8 mouse cellular contexts compared by ENCODE assay signal in the genomic region with DNA sequence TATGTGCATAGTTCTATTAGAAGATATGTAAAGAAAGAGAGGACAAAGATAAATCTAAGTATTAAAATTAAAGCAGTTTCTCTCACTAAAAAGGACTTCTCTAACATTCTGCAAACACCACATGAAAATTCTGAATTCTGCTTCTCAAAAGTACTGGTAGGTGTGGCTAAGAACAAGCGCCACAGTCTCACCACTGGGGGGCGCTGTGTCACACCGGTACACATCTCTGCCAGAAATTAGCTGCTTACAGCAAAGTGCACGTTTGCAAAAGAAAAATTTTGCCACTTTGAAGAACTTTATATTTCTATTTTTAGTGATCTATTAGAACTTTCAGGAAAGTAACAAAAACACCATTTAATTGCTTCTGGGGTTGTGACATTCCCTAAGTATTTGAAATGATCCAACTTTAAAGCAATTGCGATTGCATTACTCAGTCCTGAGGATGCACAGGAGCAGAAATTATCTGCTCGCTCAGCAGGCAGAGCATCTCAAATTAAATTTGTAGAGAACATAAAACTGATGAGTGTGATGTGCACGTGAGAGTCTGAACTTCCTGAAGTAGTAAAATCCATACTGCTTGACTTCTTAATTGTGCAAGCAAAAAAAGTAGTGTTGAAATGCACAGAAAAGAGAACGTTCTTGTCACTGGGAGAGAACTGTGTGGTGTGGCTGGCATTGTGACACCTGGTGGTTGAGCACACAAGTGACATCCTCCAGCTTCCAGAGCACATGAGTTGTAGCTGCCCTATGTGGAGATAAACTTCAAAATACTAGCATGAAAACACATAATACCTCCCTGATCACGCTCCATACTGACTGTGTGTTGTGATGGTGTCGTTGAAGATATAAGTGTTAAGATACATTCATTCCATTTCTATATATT. TPM values are rescaled to one million over a fixed set of nuclear protein-coding genes. Genes with fewer than 3 reads are reported as not detected.
A peak's percentile ranks its signal among the peaks of the same experiment; 100 is the strongest.
DNase-seq lines count a peak whose midpoint lies in the region; ATAC-seq and TF ChIP-seq lines count a peak whose summit lies in the region.

No protein-coding gene starts in this region.

- DNase-seq in brain, adult 2 months (ENCODE audit: low read depth, low spot score) = peak; percentile 88
- DNase-seq in forebrain, embryonic 10.5 days (ENCODE audit: extremely low spot score, low spot score) = peak; percentile 68
- peak; percentile 33 for DNase-seq in heart, postnatal 0 days (ENCODE audit: low spot score)
- DNase-seq in kidney, postnatal 4 days = peak; percentile 86
- DNase-seq in ovary, adult 18-20 months (ENCODE audit: low spot score) = peak; percentile 25
- peak; percentile 36 to 77 for DNase-seq in thymus, postnatal 10 days (ENCODE audit: low spot score in 2 of 2)

- no peak overlapping the region for H3K4me3 ChIP-seq in E14TG2a.4 (replicated peaks; ENCODE audit: low read length)
- peak overlapping the region; percentile 4; the same call in 1 of the 2 replicates for H3K4me3 ChIP-seq in forebrain, embryonic 10.5 days
- no peak overlapping the region for H3K4me3 ChIP-seq in heart, postnatal 0 days (ENCODE audit: low read depth, low read length)
- H3K4me3 ChIP-seq in lung, embryonic 16.5 days (ENCODE audit: low read length) = no peak overlapping the region

- no peaks in the 10 kb centered on the region for H3K27me3 ChIP-seq in E14TG2a.4 (ENCODE audit: insufficient read depth, low read length)
- H3K27me3 ChIP-seq in forebrain, embryonic 10.5 days (ENCODE audit: poor library complexity, severe bottlenecking) = no peaks in the 10 kb centered on the region
- H3K27me3 ChIP-seq in heart, postnatal 0 days (ENCODE audit: control insufficient read depth, insufficient read depth, low read length) = no peaks in the 10 kb centered on the region
- no peaks in the 10 kb centered on the region for H3K27me3 ChIP-seq in lung, embryonic 16.5 days (ENCODE audit: control insufficient read depth, insufficient read depth, low read depth, low read length)

- H3K9ac ChIP-seq in heart, postnatal 0 days (replicated peaks; ENCODE audit: low read depth, low read length) = no peak overlapping the region
- H3K9ac ChIP-seq in lung, embryonic 16.5 days (ENCODE audit: low read length) = no peak overlapping the region

- no peaks in the 10 kb centered on the region for H3K9me3 ChIP-seq in E14TG2a.4 (ENCODE audit: low read length)
- H3K9me3 ChIP-seq in forebrain, embryonic 10.5 days = no peaks in the 10 kb centered on the region
- no peaks in the 10 kb centered on the region for H3K9me3 ChIP-seq in heart, postnatal 0 days (replicated peaks; ENCODE audit: control insufficient read depth, low read length)
- H3K9me3 ChIP-seq in lung, embryonic 16.5 days (ENCODE audit: control insufficient read depth, low read length) = no peaks in the 10 kb centered on the region

- ATAC-seq in heart, postnatal 0 days (ENCODE audit: insufficient read depth, low read depth) = no peak
- 0 out of 2 replicates have a peak, but pooled peaks have one; percentile 28 for ATAC-seq in lung, embryonic 16.5 days (ENCODE audit: low read depth)

- no peak for TF ChIP-seq EP300 in heart, postnatal 0 days (IDR thresholded peaks at IDR 0.05; ENCODE audit: low read depth)

- H3K36me3 ChIP-seq in E14TG2a.4 (ENCODE audit: insufficient read depth, low read length) = no peaks in the 10 kb centered on the region
- H3K36me3 ChIP-seq in forebrain, embryonic 10.5 days (replicated peaks) = no peaks in the 10 kb centered on the region
- H3K36me3 ChIP-seq in heart, postnatal 0 days (replicated peaks; ENCODE audit: control insufficient read depth, insufficient read depth, low read length) = no peaks in the 10 kb centered on the region
- no peaks in the 10 kb centered on the region for H3K36me3 ChIP-seq in lung, embryonic 16.5 days (ENCODE audit: control insufficient read depth, insufficient read depth, low read length)

- no peak overlapping the region for H3K27ac ChIP-seq in forebrain, embryonic 10.5 days
- no peak overlapping the region for H3K27ac ChIP-seq in heart, postnatal 0 days (ENCODE audit: low read depth)
- H3K27ac ChIP-seq in lung, embryonic 16.5 days (ENCODE audit: low read length) = no peak overlapping the region

- 35% methylated on average over 10 of the region's 10 CpGs for WGBS in forebrain, embryonic 10.5 days
- 27% methylated on average over 10 of the region's 10 CpGs for WGBS in heart, postnatal 0 days
- 26% methylated on average over 10 of the region's 10 CpGs for WGBS in lung, embryonic 16.5 days

- H3K4me1 ChIP-seq in E14TG2a.4 (replicated peaks; ENCODE audit: low read depth, low read length) = no peaks in the 10 kb centered on the region
- peaks cover 45% of the 10 kb centered on the region for H3K4me1 ChIP-seq in forebrain, embryonic 10.5 days
- no peaks in the 10 kb centered on the region for H3K4me1 ChIP-seq in heart, postnatal 0 days (ENCODE audit: control insufficient read depth, insufficient read depth)
- H3K4me1 ChIP-seq in lung, embryonic 16.5 days (replicated peaks; ENCODE audit: control insufficient read depth, insufficient read depth, low read length) = no peaks in the 10 kb centered on the region

- H3K4me2 ChIP-seq in heart, postnatal 0 days (ENCODE audit: low read depth, low read length) = 0 out of 2 replicates have a peak overlapping the region, but pooled peaks have one; percentile 24
- H3K4me2 ChIP-seq in lung, embryonic 16.5 days (ENCODE audit: low read depth, low read length) = no peak overlapping the region

- TF ChIP-seq CTCF in E14TG2a.4 (conservative IDR thresholded peaks at IDR 0.05; ENCODE audit: low read length) = peak; percentile 90
- peak; percentile 72 for TF ChIP-seq CTCF in heart, postnatal 0 days (IDR thresholded peaks at IDR 0.05; ENCODE audit: low read depth)

RNA-seq across cellular contexts. Expression of a gene that starts 18.8 kb away (rescaled TPM):
- 142 and 152 TPM in 2 replicates for polyA plus RNA-seq in forebrain, embryonic 10.5 days (2016; fragmentation: Nextera tagmentation; extraction: Ambion mirVana)
- 18.1 and 26.4 TPM in 2 replicates for total RNA-seq in heart, postnatal 0 days (2014; rRNA removed; ENCODE audit: low replicate concordance)
- 83.1 and 84.4 TPM in 2 replicates for polyA plus RNA-seq in heart, postnatal 0 days (2015; fragmentation: Nextera tagmentation; extraction: Ambion mirVana)
- polyA plus RNA-seq in lung, embryonic 16.5 days (2015; fragmentation: Nextera tagmentation; extraction: Ambion mirVana) = 97.7 and 112 TPM in 2 replicates

Comparison
In these comparisons a context has a peak if more than half of its experiments do, and no peak if none do; other contexts are left out.
1. DNase-seq: peak in every context shown above with its lines; median percentile 88 in brain, adult 2 months; 86 in kidney, postnatal 4 days; 68 in forebrain, embryonic 10.5 days; 56 in thymus, postnatal 10 days; 33 in heart, postnatal 0 days; 25 in ovary, adult 18-20 months.